Mouse (Mus musculus) forebrain, embryonic 11.5 days (tissue): ENCODE measurements around the gene Kank4. TPM values are rescaled to one million over a fixed set of nuclear protein-coding genes. Genes with fewer than 3 reads are reported as not detected.

Experiments used
- ATAC-seq: fragments of 200-750 bp; cut with Nextera tagmentation; replicated peaks from 2 replicates; pipeline ENCODE4 v1.8.0; 2017; ENCODE audit warnings: moderate TSS enrichment; ENCODE audit not compliant: low FRiP score
- DNase-seq: peaks from one replicate; pipeline ENCODE4 v3.0.0-alpha.2; 2017; ENCODE audit warnings: low spot score
- H3K27ac ChIP-seq: fragments of 300-500 bp; sonication (generic); 2 replicates; pipeline ENCODE4 v1.5.1; 2014; ENCODE audit warnings: low read depth, low read length
- H3K27me3 ChIP-seq: fragments of 300-500 bp; sonication (generic); 2 replicates; pipeline ENCODE4 v1.6.1; 2014; ENCODE audit warnings: mild to moderate bottlenecking, low read length, mixed read lengths; ENCODE audit not compliant: control insufficient read depth, insufficient read depth
- H3K36me3 ChIP-seq: fragments of 300-500 bp; sonication (generic); 2 replicates; pipeline ENCODE4 v1.6.1; 2014; ENCODE audit warnings: mild to moderate bottlenecking, low read length, moderate library complexity, mixed read lengths; ENCODE audit not compliant: control insufficient read depth, insufficient read depth
- H3K4me1 ChIP-seq: fragments of 300-500 bp; sonication (generic); replicated peaks from 2 replicates; pipeline ENCODE4 v1.6.1; 2014; ENCODE audit warnings: low read length, mixed read lengths; ENCODE audit not compliant: control insufficient read depth, insufficient read depth
- H3K4me2 ChIP-seq: fragments of 300-500 bp; sonication (generic); 2 replicates; pipeline ENCODE4 v1.6.1; 2014; ENCODE audit warnings: low read depth, mild to moderate bottlenecking, low read length, moderate library complexity, mixed read lengths; ENCODE audit not compliant: severe bottlenecking
- H3K4me3 ChIP-seq: fragments of 300-500 bp; sonication (generic); 2 replicates; pipeline ENCODE4 v1.5.1; 2014; ENCODE audit warnings: low read depth, low read length
- H3K9ac ChIP-seq: fragments of 300-500 bp; sonication (generic); 2 replicates; pipeline ENCODE4 v1.6.1; 2014; ENCODE audit warnings: low read length
- H3K9me3 ChIP-seq: fragments of 300-500 bp; sonication (generic); 2 replicates; pipeline ENCODE4 v1.6.1; 2016; ENCODE audit warnings: low read length, mixed read lengths; ENCODE audit not compliant: control insufficient read depth
- WGBS: fragments of 180-500 bp; shearing (Covaris S2); extraction: QIAGEN DNeasy Blood & Tissue Kit; methylation state at CpG from one replicate; pipeline ENCODE4 v1.1.7; 2014; 5-methylcytosine and 5-hydroxymethylcytosine counted together
- polyA plus RNA-seq: library from polyadenylated mRNA; unstranded; fragments of >200 nt; fragmentation: Nextera tagmentation; extraction: Ambion mirVana; gene quantifications from 2 replicates; pipeline ENCODE4 v1.2.1, GENCODE M21; 2014

Gene Kank4
- 1.1 and 1.3 TPM in 2 replicates for polyA plus RNA-seq

DNA sequence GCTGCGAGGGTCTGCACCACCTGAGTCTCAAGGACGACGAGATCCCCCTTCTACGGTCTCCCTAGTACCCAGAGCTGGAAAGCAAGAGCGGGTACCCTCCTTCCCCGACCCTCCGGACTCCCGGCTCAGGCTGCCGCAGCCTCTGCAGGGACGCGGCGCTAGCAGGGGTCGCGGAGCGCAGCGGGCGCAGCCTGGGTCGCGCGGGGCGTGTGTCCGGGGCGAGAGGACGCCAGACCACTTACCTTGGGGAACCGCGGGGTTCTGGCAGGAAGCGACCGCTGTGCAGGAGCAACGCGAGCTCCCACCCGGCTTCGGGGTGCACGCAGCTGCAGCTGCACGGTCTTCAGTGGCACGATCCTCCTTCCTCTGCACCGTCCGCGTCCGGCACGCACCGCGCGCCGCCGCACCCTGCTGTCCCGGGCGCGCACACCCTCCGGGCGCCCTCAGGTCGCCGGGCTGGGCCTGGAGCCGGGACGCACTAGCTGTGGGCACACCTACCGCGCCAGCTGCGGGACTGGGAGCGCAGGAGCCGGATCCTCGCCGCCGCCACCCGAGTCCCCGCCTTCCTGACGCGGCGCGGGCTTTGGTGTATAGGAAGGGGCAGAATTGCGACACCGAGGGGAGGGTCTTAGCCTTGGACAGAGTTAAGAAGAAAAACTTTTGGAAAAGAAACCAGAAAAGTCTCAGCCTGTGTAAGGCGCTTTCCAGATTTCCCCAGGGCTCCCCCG is at the start of gene Kank4:
Gene Kank4 (minus strand): TSS at position 354 of the 728 bp plus-strand sequence.
- no peak within 1 kb of the TSS for H3K27ac ChIP-seq
- peak within 1 kb of the TSS; percentile 99 for H3K4me2 ChIP-seq
- H3K4me1 ChIP-seq = peaks cover 2% of the 10 kb centered on the region; the same call in 1 of the 2 replicates
- no peaks in the 10 kb centered on the region for H3K36me3 ChIP-seq
- peak within 1 kb of the TSS; percentile 64 for H3K4me3 ChIP-seq
- under 1% methylated on average over 72 of the region's 72 CpGs for WGBS
- DNase-seq = peak; percentile 73
- peaks cover 21% of the 10 kb centered on the region for H3K27me3 ChIP-seq
- no peaks in the 10 kb centered on the region for H3K9me3 ChIP-seq
- peak within 1 kb of the TSS; percentile 65 for H3K9ac ChIP-seq
- ATAC-seq = peak; percentile 76

DNA sequence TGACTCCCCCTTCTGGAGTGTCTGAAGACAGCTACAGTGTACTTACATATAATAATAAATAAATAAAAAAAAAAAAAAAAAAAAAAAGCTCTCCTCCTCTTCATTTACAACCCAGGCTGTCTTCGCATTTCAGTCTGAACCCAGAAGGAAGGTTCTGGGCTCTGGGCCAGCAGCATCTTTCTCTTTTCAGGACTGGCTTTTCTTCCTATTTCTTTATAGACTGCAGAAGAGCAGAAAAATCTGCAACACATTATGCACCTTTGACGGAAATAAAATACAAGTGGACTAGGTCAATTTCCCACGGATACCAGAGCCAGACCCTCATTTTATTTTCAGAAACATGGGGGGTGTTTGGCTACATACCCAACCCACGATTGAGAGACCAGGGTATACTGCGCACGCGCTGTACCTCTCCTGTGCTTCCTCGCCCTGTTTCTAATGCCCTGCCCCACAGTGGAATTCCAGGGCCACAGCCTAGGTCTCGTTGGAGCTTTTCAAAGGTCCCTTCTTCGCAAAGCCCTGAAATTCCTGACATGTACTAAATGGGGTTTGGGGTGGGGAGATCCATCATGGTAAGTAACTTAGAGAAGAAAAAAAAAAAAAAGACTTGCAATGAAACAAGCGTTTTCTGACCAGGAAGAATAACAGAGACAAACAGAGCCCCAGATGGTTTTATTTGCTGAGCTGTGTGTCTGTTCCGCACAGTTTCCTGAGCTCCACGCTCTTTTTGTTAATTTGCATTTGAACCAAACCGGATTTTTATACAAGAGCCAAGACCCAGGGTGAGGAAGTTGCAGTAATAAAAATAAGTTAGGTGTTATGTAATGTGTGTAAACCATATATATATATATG is 48.3 kb upstream of the Kank4 start:
- 89% methylated on average over 14 of the region's 14 CpGs for WGBS

DNA sequence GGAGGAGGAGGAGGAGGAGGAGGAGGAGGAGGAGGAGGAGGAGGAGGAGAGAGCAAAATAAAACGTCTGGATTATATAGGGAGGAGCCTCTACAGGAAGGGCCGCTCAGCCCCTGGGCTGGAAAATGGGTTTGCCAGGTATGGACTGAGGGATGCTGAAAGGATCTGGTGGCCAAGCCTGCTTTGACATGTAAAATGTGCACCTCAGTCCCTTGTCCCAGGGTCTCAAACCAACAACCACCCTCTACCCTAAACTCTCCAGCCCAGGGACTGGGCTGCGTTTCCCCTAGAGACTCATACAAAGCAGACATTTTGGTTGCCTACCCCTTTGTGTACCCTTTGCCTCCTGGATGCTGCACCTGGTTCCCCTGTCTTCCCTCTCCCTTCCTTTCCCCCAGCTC is 47.2 kb upstream of the Kank4 start:
- 83% methylated on average over 3 of the region's 3 CpGs for WGBS
- DNase-seq = no peak
- Histone ChIP-seq H3K9ac (no peak overlapping the region), H3K27ac (no peak overlapping the region), H3K9me3 (peaks cover 4% of the 10 kb centered on the region; the same call in 1 of the 2 replicates), H3K4me1 (no peaks in the 10 kb centered on the region), H3K36me3 (no peaks in the 10 kb centered on the region), H3K4me2 (no peak overlapping the region), H3K4me3 (no peak overlapping the region), H3K27me3 (no peaks in the 10 kb centered on the region)
- no peak for ATAC-seq

More for the DNA sequence above, 48.3 kb upstream of the Kank4 start:
- Histone ChIP-seq H3K4me2 (no peak overlapping the region), H3K4me1 (no peaks in the 10 kb centered on the region), H3K4me3 (no peak overlapping the region), H3K9me3 (peaks cover 4% of the 10 kb centered on the region; the same call in 1 of the 2 replicates), H3K9ac (no peak overlapping the region), H3K36me3 (no peaks in the 10 kb centered on the region), H3K27me3 (no peaks in the 10 kb centered on the region), H3K27ac (no peak overlapping the region)
- no peak for DNase-seq
- no peak for ATAC-seq

DNA sequence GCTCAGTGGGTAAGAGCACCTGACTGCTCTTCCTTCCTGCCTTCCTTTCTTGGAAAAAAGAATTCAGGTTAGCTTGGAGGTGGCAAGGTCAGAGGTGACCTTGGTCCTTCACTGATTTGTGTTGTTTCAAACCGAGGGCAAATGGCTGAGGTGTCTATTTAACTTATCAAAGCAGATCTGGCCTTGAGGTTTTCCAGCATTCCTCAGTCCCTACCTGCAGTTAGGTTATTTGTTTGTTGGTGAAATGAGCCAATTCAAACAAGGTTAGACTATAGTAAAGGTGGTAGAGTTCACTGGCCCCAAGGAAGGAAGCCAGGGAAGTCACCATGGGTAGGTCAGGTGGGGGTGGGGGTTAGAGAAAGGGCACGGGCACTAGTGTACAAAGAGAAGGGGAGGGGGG is 46.8 kb upstream of the Kank4 start:
- no peaks in the 10 kb centered on the region for H3K27me3 ChIP-seq
- DNase-seq = no peak
- no peaks in the 10 kb centered on the region for H3K4me1 ChIP-seq
- H3K27ac ChIP-seq = no peak overlapping the region
- H3K9me3 ChIP-seq = peaks cover 4% of the 10 kb centered on the region; the same call in 1 of the 2 replicates
- H3K36me3 ChIP-seq = no peaks in the 10 kb centered on the region
- no peak overlapping the region for H3K4me2 ChIP-seq
- no peak overlapping the region for H3K4me3 ChIP-seq
- H3K9ac ChIP-seq = no peak overlapping the region
- 84% methylated on average over 1 of the region's 2 CpGs for WGBS
- ATAC-seq = no peak

GRCm38 (mm10) chr4:98863451-98863850 is 46.1 kb upstream of the Kank4 start:
- Histone ChIP-seq H3K4me3 (no peak overlapping the region), H3K36me3 (no peaks in the 10 kb centered on the region), H3K27ac (no peak overlapping the region), H3K9ac (no peak overlapping the region), H3K4me1 (no peaks in the 10 kb centered on the region), H3K4me2 (no peak overlapping the region), H3K27me3 (no peaks in the 10 kb centered on the region), H3K9me3 (peaks cover 4% of the 10 kb centered on the region; the same call in 1 of the 2 replicates)
- no peak for DNase-seq
- WGBS = 87% methylated on average over 2 of the region's 2 CpGs
- no peak for ATAC-seq

DNA sequence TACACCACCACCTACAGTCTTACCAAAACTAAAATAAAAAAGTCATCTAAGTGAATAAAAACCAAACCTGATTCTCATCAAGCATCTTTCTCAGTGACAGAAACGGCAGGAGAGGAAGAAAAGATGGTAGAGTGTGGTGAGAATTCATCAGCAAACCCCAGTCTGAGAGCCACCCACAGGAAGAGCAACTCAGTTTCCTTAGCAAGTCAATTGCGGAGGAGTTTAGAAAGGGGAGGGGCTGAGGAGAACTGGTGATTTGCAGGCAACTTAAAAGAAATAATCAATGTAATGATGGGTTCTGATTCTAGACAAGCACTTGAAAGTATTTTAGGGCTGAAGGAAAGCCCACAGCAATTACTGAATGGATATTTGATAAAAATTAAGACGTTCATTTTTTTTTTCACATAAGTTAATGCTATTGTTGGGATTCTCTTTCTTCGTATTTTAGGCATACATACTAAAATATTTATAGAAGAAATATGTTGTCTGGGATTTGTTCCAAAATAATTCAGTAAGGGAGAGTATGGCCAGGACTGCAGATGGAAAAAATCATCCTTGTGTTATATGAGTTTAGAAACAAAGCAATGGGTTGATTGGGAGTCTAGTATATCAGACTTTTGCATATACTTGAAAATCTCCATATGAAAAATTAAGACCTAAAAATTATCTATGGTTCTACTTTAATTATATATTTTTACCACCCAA is 41.0 kb upstream of the Kank4 start:
- no peak overlapping the region for H3K27ac ChIP-seq
- DNase-seq (no peak), ATAC-seq (no peak)
- no peak overlapping the region for H3K4me2 ChIP-seq
- H3K27me3 ChIP-seq = no peaks in the 10 kb centered on the region
- no peaks in the 10 kb centered on the region for H3K36me3 ChIP-seq
- WGBS = 83% methylated on average over 4 of the region's 4 CpGs
- H3K4me1 ChIP-seq = no peaks in the 10 kb centered on the region
- H3K9ac ChIP-seq = no peak overlapping the region
- no peak overlapping the region for H3K4me3 ChIP-seq
- no peaks in the 10 kb centered on the region for H3K9me3 ChIP-seq

DNA sequence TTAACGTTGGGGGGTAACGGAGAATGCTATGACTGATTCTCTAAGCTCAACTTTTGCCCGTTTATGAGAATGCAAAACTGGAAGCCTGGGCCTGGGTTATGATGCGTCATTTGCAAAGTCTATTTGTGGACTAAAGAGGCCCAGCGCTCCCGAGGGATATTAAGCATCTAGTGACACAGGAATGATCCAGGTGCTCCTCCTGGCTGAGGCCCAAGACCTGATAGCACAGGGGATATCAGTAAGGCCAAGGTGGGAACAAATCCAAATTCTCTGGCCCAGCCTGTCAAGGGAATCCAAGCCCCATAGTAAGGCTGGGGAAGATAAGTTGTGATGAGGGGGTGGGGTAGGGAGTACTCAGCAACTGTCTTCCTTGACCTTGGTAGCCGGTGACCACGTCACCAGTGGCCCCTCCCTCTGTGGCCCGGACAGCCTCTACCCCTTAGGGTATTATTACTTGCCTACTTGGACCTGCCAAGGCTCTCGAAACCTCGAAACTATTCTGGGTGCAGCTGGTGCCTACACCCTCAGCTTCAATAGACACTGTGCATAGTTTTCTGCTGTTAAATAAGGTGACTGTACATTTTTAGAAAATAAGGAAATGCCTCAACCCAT is 39.8 kb upstream of the Kank4 start:
- no peaks in the 10 kb centered on the region for H3K27me3 ChIP-seq
- H3K27ac ChIP-seq = no peak overlapping the region
- no peak for DNase-seq
- H3K4me3 ChIP-seq = no peak overlapping the region
- WGBS = 86% methylated on average over 11 of the region's 11 CpGs
- H3K36me3 ChIP-seq = no peaks in the 10 kb centered on the region
- no peak for ATAC-seq
- no peak overlapping the region for H3K9ac ChIP-seq
- no peak overlapping the region for H3K4me2 ChIP-seq
- H3K9me3 ChIP-seq = no peaks in the 10 kb centered on the region
- no peaks in the 10 kb centered on the region for H3K4me1 ChIP-seq

GRCm38 (mm10) chr4:98853926-98854325 is 36.6 kb upstream of the Kank4 start:
- H3K4me1 ChIP-seq = no peaks in the 10 kb centered on the region
- DNase-seq (no peak), ATAC-seq (no peak)
- WGBS = 90% methylated on average over 4 of the region's 4 CpGs
- no peak overlapping the region for H3K27ac ChIP-seq
- no peaks in the 10 kb centered on the region for H3K36me3 ChIP-seq
- no peak overlapping the region for H3K9ac ChIP-seq
- no peak overlapping the region for H3K4me2 ChIP-seq
- H3K4me3 ChIP-seq = no peak overlapping the region
- H3K9me3 ChIP-seq = no peaks in the 10 kb centered on the region
- H3K27me3 ChIP-seq = no peaks in the 10 kb centered on the region
